Mouse (Mus musculus) MEL (cell line): ENCODE measurements around the gene Rab7b. TPM values are rescaled to one million over a fixed set of nuclear protein-coding genes. Genes with fewer than 3 reads are reported as not detected.

ENCODE experiments used
- DNase-seq: peaks from one replicate; pipeline ENCODE4 v3.0.0; 2011; ENCODE audit warnings: low read depth, low spot score
- H3K27ac ChIP-seq: 2 replicates; pipeline ENCODE4 v1.5.1; 2012; ENCODE audit warnings: low read depth, mild to moderate bottlenecking, control low read depth, low read length, moderate library complexity; ENCODE audit not compliant: control insufficient read depth
- H3K27me3 ChIP-seq, 2 experiments: fragments of 150-350 bp in 1 of 2; sonication (generic) in 1 of 2; 2 replicates each; pipeline ENCODE4 v1.6.1; 2012; ENCODE audit warnings: low read length in 2 of 2, mild to moderate bottlenecking in 2 of 2, improper control_type of control experiment in 1 of 2, moderate library complexity in 1 of 2; ENCODE audit not compliant: insufficient read depth in 2 of 2, control insufficient read depth in 1 of 2
- H3K36me3 ChIP-seq, 2 experiments: 2 replicates each; pipeline ENCODE4 v1.6.1; 2012 to 2014; ENCODE audit warnings: low read length in 2 of 2, improper control_type of control experiment in 1 of 2, inconsistent platforms in 1 of 2, mild to moderate bottlenecking in 1 of 2; ENCODE audit not compliant: insufficient read depth in 2 of 2, control insufficient read depth in 1 of 2
- H3K4me1 ChIP-seq, 2 experiments: fragments of 150-350 bp in 1 of 2; sonication (generic) in 1 of 2; 2 replicates each; pipeline ENCODE4 v1.6.1; 2012; ENCODE audit warnings: low read length in 2 of 2, improper control_type of control experiment in 1 of 2, mild to moderate bottlenecking in 1 of 2; ENCODE audit not compliant: insufficient read depth in 2 of 2, control insufficient read depth in 1 of 2
- H3K4me3 ChIP-seq, 2 experiments: fragments of 150-350 bp in 1 of 2; sonication (generic) in 1 of 2; 2 replicates each; pipeline ENCODE4 v1.5.1; 2012; ENCODE audit warnings: low read depth in 2 of 2, low read length in 2 of 2, mild to moderate bottlenecking in 2 of 2, moderate library complexity in 2 of 2, control low read depth in 1 of 2, improper control_type of control experiment in 1 of 2; ENCODE audit not compliant: control insufficient read depth in 1 of 2, insufficient read depth in 1 of 2
- H3K79me2 ChIP-seq: 2 replicates; pipeline ENCODE4 v1.6.1; 2012; ENCODE audit warnings: mild to moderate bottlenecking, low read length, moderate library complexity; ENCODE audit not compliant: control insufficient read depth, poor library complexity, insufficient read depth
- H3K9ac ChIP-seq: 2 replicates; pipeline ENCODE4 v1.6.1; 2012; ENCODE audit warnings: low read depth, mild to moderate bottlenecking, control low read depth, low read length, moderate library complexity; ENCODE audit not compliant: control insufficient read depth, poor library complexity, severe bottlenecking
- H3K9me3 ChIP-seq: fragments of 150-350 bp; sonication (generic); replicated peaks from 2 replicates; pipeline ENCODE4 v1.6.1; 2012; ENCODE audit warnings: mild to moderate bottlenecking, low read length, improper control_type of control experiment, moderate library complexity; ENCODE audit not compliant: insufficient read depth
- EP300 ChIP-seq, 2 experiments: IDR thresholded peaks; 2 replicates each; pipeline ENCODE4 v1.6.1; 2011; ENCODE audit warnings: improper control_type of control experiment in 2 of 2, low read length in 2 of 2, low read depth in 1 of 2, mild to moderate bottlenecking in 1 of 2
- GABPA ChIP-seq: IDR thresholded peaks from 2 replicates; pipeline ENCODE4 v1.6.1; 2012; ENCODE audit warnings: low read depth, mild to moderate bottlenecking, inconsistent platforms, low read length, improper control_type of control experiment, moderate library complexity
- GATA1 ChIP-seq: IDR thresholded peaks from 2 replicates; pipeline ENCODE4 v1.6.1; 2011; ENCODE audit warnings: low read depth, low read length, improper control_type of control experiment
- MAX ChIP-seq: IDR thresholded peaks from 2 replicates; pipeline ENCODE4 v1.6.1; 2011; ENCODE audit warnings: low read length, improper control_type of control experiment
- MAZ ChIP-seq: IDR thresholded peaks from 2 replicates; pipeline ENCODE4 v1.6.1; 2012; ENCODE audit warnings: low read depth, mild to moderate bottlenecking, inconsistent platforms, low read length, improper control_type of control experiment
- MEF2A ChIP-seq: IDR thresholded peaks from 2 replicates; pipeline ENCODE4 v1.6.1; 2014; ENCODE audit warnings: low read depth, mild to moderate bottlenecking, inconsistent platforms, low read length, improper control_type of control experiment; ENCODE audit not compliant: poor library complexity, insufficient replicate concordance, severe bottlenecking; ENCODE audit errors: extremely low read depth
- MXI1 ChIP-seq: IDR thresholded peaks from 2 replicates; pipeline ENCODE4 v1.6.1; 2011; ENCODE audit warnings: mild to moderate bottlenecking, low read depth, low read length, improper control_type of control experiment
- NRF1 ChIP-seq: IDR thresholded peaks from 2 replicates; pipeline ENCODE4 v1.6.1; 2014; ENCODE audit warnings: low read depth, mild to moderate bottlenecking, inconsistent platforms, low read length, improper control_type of control experiment, moderate library complexity; ENCODE audit not compliant: poor library complexity, insufficient read depth, severe bottlenecking
- POLR2AphosphoS2 ChIP-seq: IDR thresholded peaks from 2 replicates; pipeline ENCODE4 v1.6.1; 2011; ENCODE audit warnings: low read length, improper control_type of control experiment
- POLR2AphosphoS5 ChIP-seq: IDR thresholded peaks from 2 replicates; pipeline ENCODE4 v1.6.1; 2012; ENCODE audit warnings: low read depth, borderline replicate concordance, mild to moderate bottlenecking, inconsistent platforms, low read length, moderate library complexity, mixed read lengths
- RCOR1 ChIP-seq: IDR thresholded peaks from 2 replicates; pipeline ENCODE4 v1.6.1; 2012; ENCODE audit warnings: low read depth, mild to moderate bottlenecking, inconsistent platforms, low read length, improper control_type of control experiment
- SIN3A ChIP-seq: IDR thresholded peaks from 2 replicates; pipeline ENCODE4 v1.6.1; 2012; ENCODE audit warnings: low read length, improper control_type of control experiment, inconsistent platforms
- USF2 ChIP-seq, 2 experiments: IDR thresholded peaks; 2 replicates each; pipeline ENCODE4 v1.6.1; 2011 to 2012; ENCODE audit warnings: improper control_type of control experiment in 2 of 2, low read length in 2 of 2, borderline replicate concordance in 1 of 2, inconsistent platforms in 1 of 2, low read depth in 1 of 2, mild to moderate bottlenecking in 1 of 2; ENCODE audit not compliant: insufficient read depth in 1 of 2
- ZKSCAN1 ChIP-seq: IDR thresholded peaks from 2 replicates; pipeline ENCODE4 v1.6.1; 2012; ENCODE audit warnings: low read depth, mild to moderate bottlenecking, inconsistent platforms, low read length, improper control_type of control experiment, moderate library complexity
- ZNF384 ChIP-seq: IDR thresholded peaks from 2 replicates; pipeline ENCODE4 v1.6.1; 2012; ENCODE audit warnings: low read depth, mild to moderate bottlenecking, inconsistent platforms, low read length, improper control_type of control experiment
- polyA plus RNA-seq, 2 experiments: library from polyadenylated mRNA; stranded (reverse) in 1 of 2; unstranded in 1 of 2; fragments of >175 nt in 1 of 2; fragments of >200 nt in 1 of 2; gene quantifications; 2 replicates each; pipeline versions ENCODE4 v1.2.1 to v1.2.4; 2012; ENCODE audit warnings: low replicate concordance in 2 of 2, low read depth in 1 of 2; ENCODE audit not compliant: insufficient read length in 2 of 2, insufficient read depth in 1 of 2, missing spikeins in 1 of 2
- total RNA-seq: library from RNA; depleted of rRNA; stranded (reverse); fragments of 300-350 nt; gene quantifications from 2 replicates; pipeline ENCODE4 v1.2.3, GENCODE M21; 2012

The Rab7b gene
- total and polyA plus RNA-seq, 3 experiments, result 0.21 to 0.23 TPM; not detected in 1

- TF ChIP-seq NRF1 (no peak), GATA1 (no peak), POLR2AphosphoS2 (no peak), MAZ (no peak), ZKSCAN1 (no peak), ZNF384 (no peak), RCOR1 (no peak), GABPA (no peak), POLR2AphosphoS5 (no peak), EP300 (IDR thresholded peaks at IDR 0.05; ENCODE audit: low read depth in 1 of 2, low read length in 2 of 2) (no peak), SIN3A (no peak)
- Histone ChIP-seq H3K9ac (no peak overlapping the region), H3K27ac (no peak overlapping the region), H3K4me1 (no peaks in the 10 kb centered on the region), H3K79me2 (no peaks in the 10 kb centered on the region), H3K36me3 (no peaks in the 10 kb centered on the region), H3K4me3 (no peak overlapping the region), H3K9me3 (no peaks in the 10 kb centered on the region), H3K27me3 (peaks cover 7 to 16% of the 10 kb centered on the region in 2 experiments)
- DNase-seq, result no peak
Observed at GRCm38 (mm10) chr1:131747761-131748160, 59.3 kb downstream of the Rab7b start.

GRCm38 (mm10) chr1:131748636-131749035, 60.1 kb downstream of the Rab7b start:
- no peak overlapping the region for H3K9ac ChIP-seq
- H3K27me3 ChIP-seq, result peaks cover 5 to 16% of the 10 kb centered on the region in 2 experiments
- no peak for TF ChIP-seq MAX
- TF ChIP-seq MXI1, result no peak
- no peak for TF ChIP-seq USF2 (IDR thresholded peaks at IDR 0.05; ENCODE audit: borderline replicate concordance in 1 of 2, insufficient read depth in 1 of 2, low read depth in 1 of 2, low read length in 2 of 2)
- TF ChIP-seq MEF2A, result no peak
- H3K79me2 ChIP-seq, result no peaks in the 10 kb centered on the region
- no peaks in the 10 kb centered on the region for H3K36me3 ChIP-seq
- 0 out of 4 replicates have a peak, but pooled peaks cover 0 to under 1% of the 10 kb centered on the region in 2 experiments for H3K4me1 ChIP-seq
- DNase-seq, result no peak
- H3K4me3 ChIP-seq, result no peak overlapping the region
- no peak overlapping the region for H3K27ac ChIP-seq
- H3K9me3 ChIP-seq, result no peaks in the 10 kb centered on the region
